Mouse (Mus musculus) small intestine, adult 2 months (tissue): ENCODE measurements around the gene Asic2.

Experiments used
- CTCF ChIP-seq: fragments of 200-500 bp; IDR thresholded peaks from 2 replicates; pipeline ENCODE4 v1.5.1; 2012; ENCODE audit warnings: low read depth, mild to moderate bottlenecking, control low read depth, inconsistent platforms, low read length, moderate library complexity, mixed read lengths; ENCODE audit not compliant: insufficient replicate concordance, insufficient read length; ENCODE audit errors: extremely low read depth
- POLR2A ChIP-seq: fragments of 200-500 bp; IDR thresholded peaks from 2 replicates; pipeline ENCODE4 v1.6.1; 2012; ENCODE audit warnings: low read depth, mild to moderate bottlenecking, control low read depth, inconsistent platforms, low read length, moderate library complexity

DNA sequence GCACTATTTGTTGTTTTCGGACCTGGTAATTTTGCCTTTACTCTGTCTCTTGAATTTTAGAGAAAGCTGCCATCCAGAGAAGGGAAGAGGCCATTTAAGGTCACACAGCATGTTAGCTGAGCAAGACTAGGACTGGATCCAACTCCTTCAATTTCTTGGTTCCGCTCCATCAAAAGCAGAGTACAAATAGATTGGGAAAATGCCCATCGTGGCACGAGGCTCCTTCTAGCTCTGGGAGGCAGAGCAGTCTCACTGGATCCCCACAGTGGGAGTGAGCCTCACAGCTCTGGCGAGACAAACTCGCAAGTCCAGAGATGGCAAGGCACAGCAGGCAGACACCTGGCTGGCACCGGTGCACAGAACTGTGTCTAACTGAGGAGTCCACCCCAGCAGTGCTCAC, 188.4 kb downstream of the Asic2 start:
- TF ChIP-seq CTCF (no peak), POLR2A (no peak)
